Mouse (Mus musculus) neural tube, embryonic 14.5 days (tissue): ENCODE measurements around the gene Il34. TPM values are rescaled to one million over a fixed set of nuclear protein-coding genes. Genes with fewer than 3 reads are reported as not detected.
A peak's percentile ranks its signal among the peaks of the same experiment; 100 is the strongest.

ENCODE experiments used
- ATAC-seq: fragments of 200-750 bp; cut with Nextera tagmentation; 2 replicates; pipeline ENCODE4 v1.8.0; 2017; ENCODE audit warnings: low read depth, mild to moderate bottlenecking, moderate TSS enrichment, moderate library complexity
- H3K27ac ChIP-seq: fragments of 300-500 bp; sonication (generic); 2 replicates; pipeline ENCODE4 v1.5.1; 2014; ENCODE audit warnings: low read depth, mild to moderate bottlenecking, control low read depth, low read length, moderate library complexity, mixed read lengths
- H3K27me3 ChIP-seq: fragments of 300-500 bp; sonication (generic); 2 replicates; pipeline ENCODE4 v1.6.1; 2014; ENCODE audit warnings: low read length; ENCODE audit not compliant: control insufficient read depth, insufficient read depth
- H3K36me3 ChIP-seq: fragments of 300-500 bp; sonication (generic); 2 replicates; pipeline ENCODE4 v1.6.1; 2014; ENCODE audit warnings: low read length, mixed read lengths; ENCODE audit not compliant: control insufficient read depth, insufficient read depth
- H3K4me1 ChIP-seq: fragments of 300-500 bp; sonication (generic); 2 replicates; pipeline ENCODE4 v1.6.1; 2014; ENCODE audit warnings: low read length; ENCODE audit not compliant: control insufficient read depth, insufficient read depth
- H3K4me2 ChIP-seq: fragments of 300-500 bp; sonication (generic); 2 replicates; pipeline ENCODE4 v1.6.1; 2014; ENCODE audit warnings: mild to moderate bottlenecking, low read depth, low read length, control low read depth
- H3K4me3 ChIP-seq: fragments of 300-500 bp; sonication (generic); 2 replicates; pipeline ENCODE4 v1.5.1; 2014; ENCODE audit warnings: low read depth, low read length, control low read depth, mixed read lengths
- H3K9ac ChIP-seq: fragments of 300-500 bp; sonication (generic); replicated peaks from 2 replicates; pipeline ENCODE4 v1.6.1; 2014; ENCODE audit warnings: low read depth, mild to moderate bottlenecking, control low read depth, low read length, mixed read lengths
- H3K9me3 ChIP-seq: fragments of 300-500 bp; sonication (generic); 2 replicates; pipeline ENCODE4 v1.6.1; 2016; ENCODE audit warnings: low read length; ENCODE audit not compliant: control insufficient read depth
- WGBS: fragments of 180-500 bp; shearing (Covaris S2); extraction: QIAGEN DNeasy Blood & Tissue Kit; methylation state at CpG from one replicate; pipeline ENCODE4 v1.1.7; 2014; 5-methylcytosine and 5-hydroxymethylcytosine counted together
- polyA plus RNA-seq: library from polyadenylated mRNA; unstranded; fragments of >200 nt; fragmentation: Nextera tagmentation; extraction: Ambion mirVana; gene quantifications from 2 replicates; pipeline ENCODE4 v1.2.1, GENCODE M21; 2014

Gene Il34
- polyA plus RNA-seq, 1 experiment from 2014 or later = 1.2 TPM

- no peak overlapping the region for H3K4me3 ChIP-seq
- peaks cover 39% of the 10 kb centered on the region for H3K4me1 ChIP-seq
- no peak overlapping the region for H3K27ac ChIP-seq
- no peaks in the 10 kb centered on the region for H3K9me3 ChIP-seq
- H3K36me3 ChIP-seq = no peaks in the 10 kb centered on the region; the same call in 1 of the 2 replicates
- no peak overlapping the region for H3K4me2 ChIP-seq
- WGBS = 63% methylated on average over 7 of the region's 7 CpGs
- no peaks in the 10 kb centered on the region for H3K27me3 ChIP-seq
- no peak for ATAC-seq
- no peak overlapping the region for H3K9ac ChIP-seq
Measured at GRCm38 (mm10) chr8:110717131-110717530, 88.6 kb downstream of the Il34 start.

- Histone ChIP-seq H3K27ac (peak overlapping the region; percentile 60), H3K27me3 (no peaks in the 10 kb centered on the region), H3K4me2 (no peak overlapping the region), H3K36me3 (no peaks in the 10 kb centered on the region; the same call in 1 of the 2 replicates), H3K9me3 (no peaks in the 10 kb centered on the region), H3K9ac (no peak overlapping the region), H3K4me3 (no peak overlapping the region), H3K4me1 (peaks cover 39% of the 10 kb centered on the region)
- WGBS = 42% methylated on average over 4 of the region's 4 CpGs
- peak; percentile 25; the same call in 1 of the 2 replicates for ATAC-seq
Measured at GRCm38 (mm10) chr8:110716075-110716474, 89.6 kb downstream of the Il34 start.

- H3K36me3 ChIP-seq = no peaks in the 10 kb centered on the region; the same call in 1 of the 2 replicates
- no peak overlapping the region for H3K4me2 ChIP-seq
- H3K4me3 ChIP-seq = no peak overlapping the region
- no peaks in the 10 kb centered on the region for H3K9me3 ChIP-seq
- no peaks in the 10 kb centered on the region for H3K27me3 ChIP-seq
- peaks cover 37% of the 10 kb centered on the region for H3K4me1 ChIP-seq
- 0 out of 2 replicates have a peak overlapping the region, but pooled peaks have one; percentile 28 for H3K9ac ChIP-seq
- H3K27ac ChIP-seq = peak overlapping the region; percentile 60
- no peak for ATAC-seq
- WGBS = 78% methylated on average over 15 of the region's 15 CpGs
Measured at GRCm38 (mm10) chr8:110714827-110715519, 90.8 kb downstream of the Il34 start.

GRCm38 (mm10) chr8:110713073-110713472 lies 92.7 kb downstream of the Il34 start:
- H3K9ac ChIP-seq = no peak overlapping the region
- H3K4me2 ChIP-seq = no peak overlapping the region
- H3K9me3 ChIP-seq = no peaks in the 10 kb centered on the region
- H3K4me1 ChIP-seq = peaks cover 20% of the 10 kb centered on the region; the same call in 1 of the 2 replicates
- H3K27ac ChIP-seq = no peak overlapping the region
- ATAC-seq = no peak
- H3K4me3 ChIP-seq = no peak overlapping the region
- 93% methylated on average over 7 of the region's 7 CpGs for WGBS
- no peaks in the 10 kb centered on the region for H3K27me3 ChIP-seq
- no peaks in the 10 kb centered on the region; the same call in 1 of the 2 replicates for H3K36me3 ChIP-seq

- no peaks in the 10 kb centered on the region; the same call in 1 of the 2 replicates for H3K36me3 ChIP-seq
- no peak overlapping the region for H3K27ac ChIP-seq
- no peak overlapping the region for H3K4me3 ChIP-seq
- H3K4me2 ChIP-seq = no peak overlapping the region
- 84% methylated on average over 13 of the region's 13 CpGs for WGBS
- H3K9me3 ChIP-seq = no peaks in the 10 kb centered on the region
- H3K27me3 ChIP-seq = no peaks in the 10 kb centered on the region
- H3K9ac ChIP-seq = no peak overlapping the region
- H3K4me1 ChIP-seq = peaks cover 17% of the 10 kb centered on the region; the same call in 1 of the 2 replicates
- ATAC-seq = no peak
Measured at GRCm38 (mm10) chr8:110711271-110711934, 94.3 kb downstream of the Il34 start.

- peaks cover 9% of the 10 kb centered on the region; the same call in 1 of the 2 replicates for H3K4me1 ChIP-seq
- no peak overlapping the region; the same call in 1 of the 2 replicates for H3K27ac ChIP-seq
- no peak overlapping the region for H3K4me3 ChIP-seq
- no peaks in the 10 kb centered on the region for H3K27me3 ChIP-seq
- no peaks in the 10 kb centered on the region for H3K9me3 ChIP-seq
- H3K9ac ChIP-seq = no peak overlapping the region
- no peaks in the 10 kb centered on the region; the same call in 1 of the 2 replicates for H3K36me3 ChIP-seq
- WGBS = 65% methylated on average over 3 of the region's 3 CpGs
- no peak overlapping the region for H3K4me2 ChIP-seq
- ATAC-seq = no peak
Measured at GRCm38 (mm10) chr8:110710593-110710992, 95.1 kb downstream of the Il34 start.

- Histone ChIP-seq H3K4me2 (no peak overlapping the region), H3K9me3 (no peaks in the 10 kb centered on the region), H3K4me1 (peaks cover 7% of the 10 kb centered on the region; the same call in 1 of the 2 replicates), H3K4me3 (no peak overlapping the region), H3K27me3 (no peaks in the 10 kb centered on the region), H3K9ac (no peak overlapping the region), H3K36me3 (no peaks in the 10 kb centered on the region; the same call in 1 of the 2 replicates), H3K27ac (no peak overlapping the region)
- WGBS = 83% methylated on average over 11 of the region's 11 CpGs
- no peak for ATAC-seq
Measured at GRCm38 (mm10) chr8:110708429-110708828, 97.3 kb downstream of the Il34 start.

- ATAC-seq = no peak
- H3K9ac ChIP-seq = no peak overlapping the region
- no peak overlapping the region for H3K4me2 ChIP-seq
- no peaks in the 10 kb centered on the region for H3K36me3 ChIP-seq
- no peak overlapping the region for H3K4me3 ChIP-seq
- H3K4me1 ChIP-seq = peaks cover 21% of the 10 kb centered on the region; the same call in 1 of the 2 replicates
- no peaks in the 10 kb centered on the region for H3K27me3 ChIP-seq
- H3K27ac ChIP-seq = 0 out of 2 replicates have a peak overlapping the region, but pooled peaks have one; percentile 67
- H3K9me3 ChIP-seq = no peaks in the 10 kb centered on the region
- 94% methylated on average over 3 of the region's 3 CpGs for WGBS
Measured at GRCm38 (mm10) chr8:110706288-110706870, 99.3 kb downstream of the Il34 start.
